Mouse (Mus musculus) myocyte (in vitro differentiated cells): ENCODE results near the gene Xrcc3.

ENCODE experiments used
- E2F4 ChIP-seq: IDR thresholded peaks from one replicate; pipeline ENCODE4 v1.6.1; 2011; ENCODE audit warnings: mild to moderate bottlenecking, control low read depth, moderate library complexity; ENCODE audit not compliant: insufficient read depth
- MAX ChIP-seq: IDR thresholded peaks from one replicate; pipeline ENCODE4 v1.6.1; 2011; ENCODE audit warnings: low read depth, mild to moderate bottlenecking, control low read depth

DNA sequence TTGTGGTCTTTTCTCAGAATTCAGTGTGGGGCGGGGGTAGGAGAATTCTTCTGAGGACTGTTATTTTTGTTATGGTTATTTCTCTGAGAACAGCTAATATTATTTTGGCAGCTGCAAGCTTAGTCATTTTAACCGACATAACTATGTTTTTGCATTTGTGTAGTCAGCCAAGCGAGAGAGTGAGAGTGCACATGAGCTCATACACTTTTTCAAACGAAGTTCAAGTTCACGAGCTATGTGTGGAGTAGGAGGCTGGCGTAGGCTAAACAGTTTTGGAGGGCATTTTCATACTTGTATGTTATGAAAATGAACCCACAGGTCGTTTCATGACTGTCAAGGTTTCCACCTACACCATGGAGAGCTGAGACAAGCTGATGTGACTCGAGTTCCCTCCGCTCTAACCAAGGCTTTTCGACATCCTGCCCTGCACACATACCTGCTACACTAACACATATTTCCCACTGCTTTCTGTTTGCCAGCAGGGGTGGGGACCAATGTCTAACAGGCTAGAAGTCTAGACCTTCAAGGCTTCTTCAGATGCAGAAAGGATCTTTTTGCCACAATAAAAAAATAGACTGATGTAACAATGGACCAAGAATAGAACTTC lies 45.2 kb downstream of the Xrcc3 start:
- TF ChIP-seq MAX (no peak), E2F4 (no peak)
